Mouse (Mus musculus): ENCODE measurements around the gene Fam57b. TPM values are rescaled to one million over a fixed set of nuclear protein-coding genes. Genes with fewer than 3 reads are reported as not detected.
A peak's percentile ranks its signal among the peaks of the same experiment; 100 is the strongest.

The Fam57b gene
- polyA plus RNA-seq, 1 experiment, result 9.8 TPM

GRCm38 (mm10) chr7:126807405-126807804 lies 9.9 kb downstream of the Fam57b start:
- TF ChIP-seq POLR2A (IDR thresholded peaks at IDR 0.05; ENCODE audit: control insufficient read depth, low read depth, low read length) (no peak), CTCF (IDR thresholded peaks at IDR 0.05; ENCODE audit: control insufficient read depth, insufficient read depth, insufficient replicate concordance, low read depth, low read length) (no peak)
- H3K4me1 ChIP-seq (ENCODE audit: control insufficient read depth, insufficient read depth, low read length), result peaks cover 13% of the 10 kb centered on the region
- H3K27ac ChIP-seq (ENCODE audit: control insufficient read depth, insufficient read depth, low read depth, low read length), result no peak overlapping the region
- no peaks in the 10 kb centered on the region for H3K36me3 ChIP-seq (ENCODE audit: control insufficient read depth, insufficient read depth, low read length)
- peak overlapping the region; percentile 86 for H3K4me3 ChIP-seq (ENCODE audit: control insufficient read depth, low read depth, low read length)
- no peaks in the 10 kb centered on the region for H3K27me3 ChIP-seq (ENCODE audit: control insufficient read depth, insufficient read depth, low read length)

GRCm38 (mm10) chr7:126808703-126809455 lies 11.4 kb downstream of the Fam57b start:
- Histone ChIP-seq H3K27me3 (ENCODE audit: control insufficient read depth, insufficient read depth, low read length) (no peaks in the 10 kb centered on the region), H3K4me3 (ENCODE audit: control insufficient read depth, low read depth, low read length) (peak overlapping the region; percentile 86), H3K36me3 (ENCODE audit: control insufficient read depth, insufficient read depth, low read length) (no peaks in the 10 kb centered on the region), H3K4me1 (ENCODE audit: control insufficient read depth, insufficient read depth, low read length) (peaks cover 13% of the 10 kb centered on the region), H3K27ac (ENCODE audit: control insufficient read depth, insufficient read depth, low read depth, low read length) (peak overlapping the region; percentile 72)
- TF ChIP-seq CTCF (IDR thresholded peaks at IDR 0.05; ENCODE audit: control insufficient read depth, insufficient read depth, insufficient replicate concordance, low read depth, low read length), result no peak
- TF ChIP-seq POLR2A (IDR thresholded peaks at IDR 0.05; ENCODE audit: control insufficient read depth, low read depth, low read length), result peak; percentile 88

GRCm38 (mm10) chr7:126809723-126810369 lies 12.4 kb downstream of the Fam57b start:
- H3K36me3 ChIP-seq (ENCODE audit: control insufficient read depth, insufficient read depth, low read length), result no peaks in the 10 kb centered on the region
- H3K4me3 ChIP-seq (ENCODE audit: control insufficient read depth, low read depth, low read length), result no peak overlapping the region
- H3K27me3 ChIP-seq (ENCODE audit: control insufficient read depth, insufficient read depth, low read length), result no peaks in the 10 kb centered on the region
- peaks cover 13% of the 10 kb centered on the region for H3K4me1 ChIP-seq (ENCODE audit: control insufficient read depth, insufficient read depth, low read length)
- TF ChIP-seq POLR2A (IDR thresholded peaks at IDR 0.05; ENCODE audit: control insufficient read depth, low read depth, low read length) (no peak), CTCF (IDR thresholded peaks at IDR 0.05; ENCODE audit: control insufficient read depth, insufficient read depth, insufficient replicate concordance, low read depth, low read length) (no peak)
- no peak overlapping the region for H3K27ac ChIP-seq (ENCODE audit: control insufficient read depth, insufficient read depth, low read depth, low read length)

- Histone ChIP-seq H3K4me1 (ENCODE audit: control insufficient read depth, insufficient read depth, low read length) (no peaks in the 10 kb centered on the region), H3K4me3 (ENCODE audit: control insufficient read depth, low read depth, low read length) (no peak overlapping the region), H3K27ac (ENCODE audit: control insufficient read depth, insufficient read depth, low read depth, low read length) (no peak overlapping the region), H3K27me3 (ENCODE audit: control insufficient read depth, insufficient read depth, low read length) (no peaks in the 10 kb centered on the region), H3K36me3 (ENCODE audit: control insufficient read depth, insufficient read depth, low read length) (no peaks in the 10 kb centered on the region)
- TF ChIP-seq CTCF (IDR thresholded peaks at IDR 0.05; ENCODE audit: control insufficient read depth, insufficient read depth, insufficient replicate concordance, low read depth, low read length) (no peak), POLR2A (IDR thresholded peaks at IDR 0.05; ENCODE audit: control insufficient read depth, low read depth, low read length) (no peak)
Measured at GRCm38 (mm10) chr7:126815726-126816222, 18.3 kb downstream of the Fam57b start.

GRCm38 (mm10) chr7:126816494-126816893 lies 19.0 kb downstream of the Fam57b start:
- TF ChIP-seq CTCF (IDR thresholded peaks at IDR 0.05; ENCODE audit: control insufficient read depth, insufficient read depth, insufficient replicate concordance, low read depth, low read length) (no peak), POLR2A (IDR thresholded peaks at IDR 0.05; ENCODE audit: control insufficient read depth, low read depth, low read length) (no peak)
- H3K4me1 ChIP-seq (ENCODE audit: control insufficient read depth, insufficient read depth, low read length), result no peaks in the 10 kb centered on the region
- H3K4me3 ChIP-seq (ENCODE audit: control insufficient read depth, low read depth, low read length), result no peak overlapping the region
- no peaks in the 10 kb centered on the region for H3K36me3 ChIP-seq (ENCODE audit: control insufficient read depth, insufficient read depth, low read length)
- no peak overlapping the region for H3K27ac ChIP-seq (ENCODE audit: control insufficient read depth, insufficient read depth, low read depth, low read length)
- no peaks in the 10 kb centered on the region for H3K27me3 ChIP-seq (ENCODE audit: control insufficient read depth, insufficient read depth, low read length)

- no peaks in the 10 kb centered on the region for H3K36me3 ChIP-seq (ENCODE audit: control insufficient read depth, insufficient read depth, low read length)
- no peak overlapping the region for H3K4me3 ChIP-seq (ENCODE audit: control insufficient read depth, low read depth, low read length)
- TF ChIP-seq POLR2A (IDR thresholded peaks at IDR 0.05; ENCODE audit: control insufficient read depth, low read depth, low read length) (no peak), CTCF (IDR thresholded peaks at IDR 0.05; ENCODE audit: control insufficient read depth, insufficient read depth, insufficient replicate concordance, low read depth, low read length) (no peak)
- H3K27me3 ChIP-seq (ENCODE audit: control insufficient read depth, insufficient read depth, low read length), result no peaks in the 10 kb centered on the region
- H3K27ac ChIP-seq (ENCODE audit: control insufficient read depth, insufficient read depth, low read depth, low read length), result no peak overlapping the region
- peaks cover 2% of the 10 kb centered on the region; the same call in 1 of the 2 replicates for H3K4me1 ChIP-seq (ENCODE audit: control insufficient read depth, insufficient read depth, low read length)
Measured at GRCm38 (mm10) chr7:126817595-126817994, 20.1 kb downstream of the Fam57b start.

GRCm38 (mm10) chr7:126818818-126819217 lies 21.4 kb downstream of the Fam57b start:
- H3K4me1 ChIP-seq (ENCODE audit: control insufficient read depth, insufficient read depth, low read length), result peaks cover 2% of the 10 kb centered on the region; the same call in 1 of the 2 replicates
- TF ChIP-seq CTCF (IDR thresholded peaks at IDR 0.05; ENCODE audit: control insufficient read depth, insufficient read depth, insufficient replicate concordance, low read depth, low read length), result no peak
- no peak for TF ChIP-seq POLR2A (IDR thresholded peaks at IDR 0.05; ENCODE audit: control insufficient read depth, low read depth, low read length)
- no peak overlapping the region for H3K4me3 ChIP-seq (ENCODE audit: control insufficient read depth, low read depth, low read length)
- no peaks in the 10 kb centered on the region for H3K36me3 ChIP-seq (ENCODE audit: control insufficient read depth, insufficient read depth, low read length)
- H3K27ac ChIP-seq (ENCODE audit: control insufficient read depth, insufficient read depth, low read depth, low read length), result no peak overlapping the region
- H3K27me3 ChIP-seq (ENCODE audit: control insufficient read depth, insufficient read depth, low read length), result no peaks in the 10 kb centered on the region

Data from testis, adult 2 months (tissue).